Mouse (Mus musculus) ES-E14 (cell line): ENCODE measurements at regions not wholly inside any gene's neighbourhood (a gene's known extent, or its start where the extent isn't known, plus 50 kb on each side); places are given as distances from the start of the nearest gene placed in this dataset.

Source experiments
- DNase-seq: peaks from one replicate; pipeline ENCODE4 v3.0.0-alpha.2; 2013; ENCODE audit warnings: low read depth, low spot score
- H3K27ac ChIP-seq: 2 replicates; pipeline ENCODE4 v1.5.1; 2012; ENCODE audit warnings: low read depth, mild to moderate bottlenecking, low read length, moderate library complexity, mixed read lengths; ENCODE audit not compliant: poor library complexity, insufficient read depth, severe bottlenecking
- H3K36me3 ChIP-seq: 2 replicates; pipeline ENCODE4 v1.6.1; 2012; ENCODE audit warnings: mild to moderate bottlenecking, low read length, moderate library complexity, mixed read lengths; ENCODE audit not compliant: control insufficient read depth, poor library complexity, insufficient read depth, severe bottlenecking
- H3K4me1 ChIP-seq, 2 experiments: fragments of 150-350 bp in 1 of 2; sonication (generic) in 1 of 2; 2 replicates each; pipeline ENCODE4 v1.6.1; 2012; ENCODE audit warnings: low read length in 2 of 2, mild to moderate bottlenecking in 1 of 2, mixed read lengths in 1 of 2; ENCODE audit not compliant: control insufficient read depth in 2 of 2, insufficient read depth in 2 of 2, poor library complexity in 1 of 2
- H3K4me3 ChIP-seq, 2 experiments: fragments of 150-350 bp in 1 of 2; sonication (generic) in 1 of 2; 2 replicates each; pipeline ENCODE4 v1.5.1; 2012; ENCODE audit warnings: low read length in 2 of 2, low read depth in 1 of 2, mild to moderate bottlenecking in 1 of 2, mixed read lengths in 1 of 2; ENCODE audit not compliant: insufficient read depth in 1 of 2, poor library complexity in 1 of 2, severe bottlenecking in 1 of 2
- H3K9ac ChIP-seq: 2 replicates; pipeline ENCODE4 v1.6.1; 2012; ENCODE audit warnings: low read depth, mild to moderate bottlenecking, low read length, mixed read lengths; ENCODE audit not compliant: poor library complexity, insufficient read depth, severe bottlenecking
- H3K9me3 ChIP-seq: fragments of 150-350 bp; sonication (generic); 2 replicates; pipeline ENCODE4 v1.6.1; 2012; ENCODE audit warnings: low read depth, mild to moderate bottlenecking, low read length; ENCODE audit not compliant: control insufficient read depth, insufficient read depth
- CHD2 ChIP-seq: IDR thresholded peaks from 2 replicates; pipeline ENCODE4 v1.6.1; 2014; ENCODE audit warnings: mild to moderate bottlenecking, low read depth, low read length, inconsistent platforms
- HCFC1 ChIP-seq: IDR thresholded peaks from 2 replicates; pipeline ENCODE4 v1.6.1; 2012; ENCODE audit warnings: low read length, inconsistent platforms, borderline replicate concordance; ENCODE audit not compliant: insufficient read depth
- MAFK ChIP-seq: IDR thresholded peaks from 2 replicates; pipeline ENCODE4 v1.6.1; 2014; ENCODE audit warnings: mild to moderate bottlenecking, low read depth, low read length, inconsistent platforms; ENCODE audit not compliant: insufficient read depth
- ZC3H11A ChIP-seq: IDR thresholded peaks from 2 replicates; pipeline ENCODE4 v1.6.1; 2012; ENCODE audit warnings: low read depth, mild to moderate bottlenecking, inconsistent platforms, low read length, borderline replicate concordance
- ZNF384 ChIP-seq: IDR thresholded peaks from 2 replicates; pipeline ENCODE4 v1.6.1; 2012; ENCODE audit warnings: low read depth, low read length, inconsistent platforms
- in situ Hi-C, 2 experiments: fragments of 600-800 bp; cut with MboI; formaldehyde crosslinking; loops; one replicate each; pipeline ENCODE4 v1.15.1; 2025; ENCODE audit warnings: low sequenced_read_pairs in 2 of 2, inconsistent platforms in 1 of 2; ENCODE audit not compliant: unreplicated experiment in 2 of 2

- DNase-seq = no peak
- Histone ChIP-seq H3K4me3 (no peak overlapping the region), H3K36me3 (no peaks in the 10 kb centered on the region), H3K4me1 (no peaks in the 10 kb centered on the region), H3K9me3 (no peaks in the 10 kb centered on the region), H3K9ac (no peak overlapping the region), H3K27ac (no peak overlapping the region)
- in situ Hi-C loops = no loop called here
- TF ChIP-seq MAFK = no peak
- TF ChIP-seq ZNF384 = no peak
- no peak for TF ChIP-seq HCFC1
- no peak for TF ChIP-seq ZC3H11A
- TF ChIP-seq CHD2 = no peak
Measured at GRCm38 (mm10) chr7:72691396-72691795, 385.0 kb upstream of the Mctp2 start.

GRCm38 (mm10) chr7:72691859-72692258 is 385.5 kb upstream of the Mctp2 start:
- no peak for DNase-seq
- Histone ChIP-seq H3K27ac (no peak overlapping the region), H3K4me1 (no peaks in the 10 kb centered on the region), H3K9me3 (no peaks in the 10 kb centered on the region), H3K36me3 (no peaks in the 10 kb centered on the region), H3K9ac (no peak overlapping the region), H3K4me3 (no peak overlapping the region)
- TF ChIP-seq MAFK = peak; percentile 64
- no peak for TF ChIP-seq CHD2
- TF ChIP-seq ZNF384 = no peak
- no peak for TF ChIP-seq ZC3H11A
- no peak for TF ChIP-seq HCFC1
- in situ Hi-C loops = no loop called here

DNA sequence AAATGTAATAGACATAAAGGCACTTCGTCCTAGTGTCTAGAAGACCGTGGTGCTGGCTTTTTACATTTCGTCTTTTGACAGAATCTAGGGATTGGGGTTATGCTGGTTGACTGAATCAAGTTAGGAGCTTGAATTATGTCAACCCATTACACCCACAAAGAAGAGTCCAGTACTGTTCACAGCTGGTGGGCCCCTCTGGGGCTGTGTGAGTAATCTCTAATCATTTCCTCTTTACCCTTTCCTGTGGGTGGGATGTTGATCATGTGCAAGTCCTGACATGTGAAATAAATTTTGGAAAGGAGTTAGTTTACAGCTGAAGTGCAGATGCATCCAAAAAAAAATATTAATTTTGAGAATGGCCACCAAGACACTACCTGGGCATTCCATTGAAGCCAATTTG is 390.3 kb upstream of the Mctp2 start:
- H3K27ac ChIP-seq = no peak overlapping the region
- H3K9me3 ChIP-seq = no peaks in the 10 kb centered on the region
- TF ChIP-seq MAFK = no peak
- in situ Hi-C loops = no loop called here
- no peak for DNase-seq
- no peak overlapping the region for H3K9ac ChIP-seq
- H3K4me3 ChIP-seq = no peak overlapping the region
- no peaks in the 10 kb centered on the region for H3K36me3 ChIP-seq
- H3K4me1 ChIP-seq = no peaks in the 10 kb centered on the region

GRCm38 (mm10) chr7:72703652-72704341 is 397.4 kb upstream of the Mctp2 start:
- no peak overlapping the region for H3K4me3 ChIP-seq
- no peak overlapping the region for H3K9ac ChIP-seq
- no peak for DNase-seq
- no peak overlapping the region for H3K27ac ChIP-seq
- no peaks in the 10 kb centered on the region for H3K36me3 ChIP-seq
- no peaks in the 10 kb centered on the region for H3K9me3 ChIP-seq
- in situ Hi-C loops = no loop called here
- no peaks in the 10 kb centered on the region for H3K4me1 ChIP-seq
- TF ChIP-seq HCFC1 = no peak

DNA sequence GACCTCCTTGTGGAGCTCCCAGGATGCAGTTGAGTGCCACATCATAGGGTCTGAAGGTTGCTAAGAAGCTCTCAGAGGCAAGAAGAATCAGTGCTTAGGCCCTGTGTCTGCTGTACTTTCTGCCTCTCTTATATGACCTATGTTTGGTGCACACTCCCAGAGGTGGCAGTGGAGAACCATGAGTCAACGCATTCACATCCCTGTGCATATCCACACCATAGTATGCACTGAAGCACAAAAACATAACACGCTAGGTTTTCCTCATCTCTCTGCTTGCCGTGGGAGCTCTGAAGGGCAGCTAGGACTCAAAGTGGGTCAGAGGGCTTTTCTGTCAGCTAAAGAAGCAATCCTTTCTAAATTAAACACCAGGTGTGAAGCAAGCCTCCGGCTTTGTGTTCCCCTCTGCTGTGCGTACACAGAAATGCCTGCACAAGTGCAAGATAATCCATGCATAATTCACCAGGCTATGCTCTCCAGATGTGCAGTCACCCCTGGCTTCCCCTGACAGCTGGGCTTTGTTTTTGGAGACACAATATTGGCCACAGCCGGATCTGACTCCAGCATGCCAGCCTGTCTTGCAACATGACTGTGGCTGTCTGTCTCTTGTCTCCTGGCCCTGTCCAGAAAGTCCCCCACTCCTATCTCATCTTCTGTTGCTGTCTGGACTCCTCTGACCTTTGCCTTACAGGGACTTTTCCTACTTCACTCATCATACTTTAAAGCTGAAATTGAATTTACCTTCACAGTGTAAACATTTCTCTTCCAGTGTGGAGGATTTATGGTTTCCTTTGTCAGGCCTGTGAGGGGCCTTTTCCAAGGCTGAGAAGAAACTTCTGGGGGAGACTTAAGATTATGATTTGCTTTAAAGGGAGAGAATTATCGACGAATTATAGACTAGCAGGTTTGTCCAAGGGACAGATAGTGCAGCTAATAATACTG is 405.1 kb upstream of the Mctp2 start:
- TF ChIP-seq ZC3H11A (no peak), ZNF384 (no peak), HCFC1 (no peak), MAFK (no peak), CHD2 (no peak)
- DNase-seq = no peak

More for the DNA sequence above, 405.1 kb upstream of the Mctp2 start:
- Histone ChIP-seq H3K27ac (no peak overlapping the region), H3K36me3 (no peaks in the 10 kb centered on the region), H3K4me1 (no peaks in the 10 kb centered on the region), H3K9ac (no peak overlapping the region), H3K9me3 (no peaks in the 10 kb centered on the region), H3K4me3 (no peak overlapping the region)
- in situ Hi-C loops = no loop called here
